Mouse (Mus musculus) heart, adult 2 months (tissue): Measurements from ENCODE around the gene Sapcd1. TPM values are rescaled to one million over a fixed set of nuclear protein-coding genes. Genes with fewer than 3 reads are reported as not detected.

Experiments used
- DNase-seq, 2 experiments: peaks; one replicate each; pipeline ENCODE4 v3.0.0; 2021
- H3K27ac ChIP-seq: fragments of 200-600 bp; 2 replicates; pipeline ENCODE4 v1.8.1; 2022
- H3K27me3 ChIP-seq: fragments of 200-500 bp; 2 replicates; pipeline ENCODE4 v1.6.1; 2012; ENCODE audit warnings: mild to moderate bottlenecking, low read length, inconsistent platforms, mixed read lengths; ENCODE audit not compliant: control insufficient read depth, insufficient read depth
- H3K36me3 ChIP-seq: fragments of 200-500 bp; 2 replicates; pipeline ENCODE4 v1.6.1; 2012; ENCODE audit warnings: low read length, inconsistent platforms; ENCODE audit not compliant: control insufficient read depth, insufficient read depth
- H3K4me1 ChIP-seq: fragments of 200-500 bp; 2 replicates; pipeline ENCODE4 v1.6.1; 2011; ENCODE audit warnings: low read length; ENCODE audit not compliant: control insufficient read depth, insufficient read depth
- H3K4me3 ChIP-seq: fragments of 200-600 bp; 2 replicates; pipeline ENCODE4 v1.8.1; 2022
- H3K79me2 ChIP-seq: fragments of 200-500 bp; replicated peaks from 2 replicates; pipeline ENCODE4 v1.6.1; 2012; ENCODE audit warnings: mild to moderate bottlenecking, inconsistent platforms, low read length, moderate library complexity, mixed read lengths; ENCODE audit not compliant: control insufficient read depth, insufficient read depth
- H3K9ac ChIP-seq: fragments of 200-500 bp; 2 replicates; pipeline ENCODE4 v1.6.1; 2012; ENCODE audit warnings: low read depth, mild to moderate bottlenecking, control low read depth, inconsistent platforms, low read length, mixed read lengths
- CTCF ChIP-seq: fragments of 200-600 bp; IDR thresholded peaks from 2 replicates; pipeline ENCODE4 v1.8.1; 2022; ENCODE audit warnings: antibody characterized with exemption, mild to moderate bottlenecking, moderate library complexity
- EP300 ChIP-seq: fragments of 200-500 bp; IDR thresholded peaks from 2 replicates; pipeline ENCODE4 v1.6.1; 2011; ENCODE audit warnings: low read depth, low read length, control low read depth; ENCODE audit not compliant: insufficient read depth
- POLR2A ChIP-seq: fragments of 200-500 bp; IDR thresholded peaks from 2 replicates; pipeline ENCODE4 v1.6.1; 2011; ENCODE audit warnings: mild to moderate bottlenecking, low read depth, low read length, control low read depth; ENCODE audit not compliant: insufficient read depth
- WGBS: fragments of 180-500 bp; shearing (Covaris S2); methylation state at CpG from one replicate; pipeline ENCODE4 v1.1.7; 2018; 5-methylcytosine and 5-hydroxymethylcytosine counted together
- intact Hi-C: fragments of 180-260 bp; cut with DNase I; formaldehyde crosslinking; loops from one replicate; pipeline ENCODE4 v1.15.1; 2025
- polyA plus RNA-seq: library from polyadenylated mRNA; depleted of rRNA; stranded (reverse); fragments of >200 nt; gene quantifications from 2 replicates; pipeline ENCODE4 v1.2.3, GENCODE M21; 2012
- total RNA-seq, 2 experiments: library from RNA; stranded (reverse); gene quantifications; 2 replicates each; pipeline ENCODE4 v1.2.3; 2021

Gene Sapcd1
- total and polyA plus RNA-seq, 3 experiments = 0.20 TPM; not detected in 2

DNA sequence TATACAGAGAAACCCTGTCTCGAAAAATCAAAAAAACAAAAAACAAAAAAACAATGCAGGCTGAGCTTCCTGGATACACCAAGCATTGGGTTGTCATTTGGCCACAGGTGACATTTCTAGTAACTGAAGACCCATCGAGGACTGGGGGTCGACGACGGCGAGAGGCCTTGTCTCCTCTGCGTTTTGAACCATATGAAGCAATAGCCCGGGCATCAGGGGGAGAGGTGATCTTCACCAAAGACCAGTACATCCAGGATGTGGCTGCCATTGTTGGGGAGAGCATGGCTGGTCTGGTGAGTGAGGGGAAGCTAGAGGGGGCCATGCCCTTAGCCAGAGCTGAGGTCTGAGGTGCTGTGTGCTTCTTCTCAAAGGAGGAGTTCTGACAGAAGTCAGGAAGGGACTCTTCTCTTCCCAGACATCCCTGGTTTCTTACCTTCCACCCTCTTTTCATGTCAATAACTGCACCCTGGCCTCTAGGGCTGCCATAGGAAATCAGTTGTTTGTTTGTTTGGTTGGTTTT lies 5.2 kb downstream of the Sapcd1 start:
- Histone ChIP-seq H3K36me3 (no peaks in the 10 kb centered on the region), H3K9ac (no peak overlapping the region), H3K27ac (peak overlapping the region; percentile 88), H3K27me3 (no peaks in the 10 kb centered on the region), H3K4me3 (no peak overlapping the region), H3K4me1 (peaks cover 11% of the 10 kb centered on the region), H3K79me2 (no peaks in the 10 kb centered on the region)
- WGBS = 82% methylated on average over 8 of the region's 8 CpGs
- TF ChIP-seq EP300 = no peak
- TF ChIP-seq POLR2A = no peak
- no peak for TF ChIP-seq CTCF
- DNase-seq = no peak
- intact Hi-C loops = loop anchor here (2.0 to 5.0 kb wide), 2 partner anchors 24 to 215 kb away; partner anchors contain the start of genes Msh5 and Nfkbil1

DNA sequence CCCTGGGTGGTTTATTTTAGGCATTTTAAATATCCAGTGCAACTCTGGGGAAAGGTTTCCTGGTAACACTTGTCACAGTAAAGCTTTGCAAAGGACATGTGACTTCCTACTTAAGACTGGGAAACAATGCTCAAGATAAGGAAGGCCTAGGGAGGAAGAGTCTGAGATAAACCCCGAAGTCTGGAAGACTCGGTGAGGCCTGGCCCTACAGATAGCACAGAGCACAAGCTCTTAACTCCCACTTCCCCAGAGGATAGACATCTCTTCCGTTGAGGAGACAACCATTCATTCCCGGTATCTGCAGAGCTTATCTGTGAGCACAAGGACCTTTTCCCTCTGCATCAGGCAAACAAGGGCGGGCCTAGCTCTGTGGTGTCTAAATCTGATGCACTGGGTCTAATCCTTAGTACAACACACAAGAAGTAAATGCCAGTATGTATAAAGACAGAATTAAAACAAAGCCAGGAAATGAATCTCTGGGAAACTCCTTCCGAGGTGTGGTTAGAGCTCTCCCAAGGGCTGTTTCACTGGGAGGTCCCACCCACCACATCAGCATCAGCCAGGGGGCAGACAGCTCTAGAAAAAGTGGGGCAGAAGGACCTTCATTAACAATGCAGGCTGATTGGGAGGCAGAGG lies 5.9 kb downstream of the Sapcd1 start:
- Histone ChIP-seq H3K4me1 (peaks cover 11% of the 10 kb centered on the region), H3K79me2 (no peaks in the 10 kb centered on the region)
- DNase-seq = peak in 1 of 2 experiments; percentile 57

GRCm38 (mm10) chr17:35021163-35021808 lies 6.5 kb downstream of the Sapcd1 start:
- Histone ChIP-seq H3K4me3 (peak overlapping the region; percentile 17), H3K79me2 (no peaks in the 10 kb centered on the region), H3K9ac (peak overlapping the region; percentile 28), H3K4me1 (peaks cover 11% of the 10 kb centered on the region), H3K27ac (peak overlapping the region; percentile 88), H3K27me3 (no peaks in the 10 kb centered on the region), H3K36me3 (no peaks in the 10 kb centered on the region)
- peak; percentile 86 to 94 for DNase-seq
- TF ChIP-seq CTCF (no peak; the same call in 1 of the 2 replicates), EP300 (peak; percentile 86; the same call in 1 of the 2 replicates)
- intact Hi-C loops = loop anchor here (1.0 to 5.0 kb wide), 5 partner anchors 38 to 216 kb away; partner anchors contain the start of genes Abhd16a, Ddah2, Ly6g6d and Nfkbil1
- WGBS = 7% methylated on average over 17 of the region's 17 CpGs

More for the DNA sequence above, 5.9 kb downstream of the Sapcd1 start:
- no peak for TF ChIP-seq EP300
- TF ChIP-seq POLR2A = peak; percentile 52; the same call in 1 of the 2 replicates
- peak; percentile 55 for TF ChIP-seq CTCF
- intact Hi-C loops = loop anchor here (1.0 to 5.0 kb wide), 6 partner anchors 25 to 215 kb away; partner anchors contain the start of genes Abhd16a, Ddah2, Ly6g6d and Msh5
- Histone ChIP-seq H3K27me3 (no peaks in the 10 kb centered on the region), H3K4me3 (peak overlapping the region; percentile 17; the same call in 1 of the 2 replicates), H3K9ac (peak overlapping the region; percentile 49), H3K27ac (peak overlapping the region; percentile 88), H3K36me3 (no peaks in the 10 kb centered on the region)
- WGBS = 27% methylated on average over 6 of the region's 6 CpGs

GRCm38 (mm10) chr17:35020551-35020950 lies 7.3 kb downstream of the Sapcd1 start:
- H3K9ac ChIP-seq = no peak overlapping the region
- H3K27ac ChIP-seq = no peak overlapping the region
- no peak overlapping the region for H3K4me3 ChIP-seq
- intact Hi-C loops = loop anchor here (2.0 to 5.0 kb wide), 2 partner anchors 68 to 217 kb away; partner anchors contain the start of genes Abhd16a and Nfkbil1
- no peaks in the 10 kb centered on the region for H3K36me3 ChIP-seq
- H3K27me3 ChIP-seq = no peaks in the 10 kb centered on the region
- TF ChIP-seq POLR2A = no peak
- no peaks in the 10 kb centered on the region for H3K79me2 ChIP-seq
- WGBS = 85% methylated on average over 8 of the region's 8 CpGs
- H3K4me1 ChIP-seq = peaks cover 11% of the 10 kb centered on the region
- no peak for DNase-seq

DNA sequence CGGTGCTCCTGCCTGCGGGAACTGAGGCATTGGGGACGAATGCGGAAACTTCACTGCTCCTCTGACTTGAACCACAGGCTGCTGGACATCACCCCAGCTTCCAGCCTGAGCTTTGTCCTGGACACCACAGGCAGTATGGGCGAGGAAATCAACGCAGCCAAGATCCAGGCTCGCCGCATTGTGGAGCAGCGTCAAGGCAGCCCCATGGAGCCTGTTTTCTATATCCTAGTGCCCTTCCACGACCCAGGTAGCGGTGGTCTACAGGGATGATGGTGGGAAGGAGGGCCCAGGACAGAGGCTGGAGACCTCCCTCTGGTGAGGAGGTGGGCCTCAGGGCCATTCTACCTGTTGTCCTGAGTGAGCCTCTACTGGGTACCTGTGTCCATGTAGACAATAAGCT lies 7.9 kb downstream of the Sapcd1 start:
- 89% methylated on average over 11 of the region's 11 CpGs for WGBS
- TF ChIP-seq POLR2A = no peak
- no peak for TF ChIP-seq CTCF
- no peak for TF ChIP-seq EP300
- Histone ChIP-seq H3K27ac (no peak overlapping the region), H3K4me3 (no peak overlapping the region), H3K9ac (no peak overlapping the region), H3K27me3 (no peaks in the 10 kb centered on the region), H3K79me2 (no peaks in the 10 kb centered on the region), H3K36me3 (no peaks in the 10 kb centered on the region), H3K4me1 (peaks cover 11% of the 10 kb centered on the region)
- no peak for DNase-seq
- intact Hi-C loops = loop anchor here (2.0 to 5.0 kb wide), 2 partner anchors 69 to 217 kb away; partner anchors contain the start of genes Abhd16a and Nfkbil1
